Mouse (Mus musculus) spleen, adult 2 months (tissue): ENCODE measurements around the gene Gmfb.

ENCODE experiments used
- CTCF ChIP-seq: fragments of 200-500 bp; IDR thresholded peaks from 2 replicates; pipeline ENCODE4 v1.5.1; 2011; ENCODE audit warnings: mild to moderate bottlenecking, inconsistent platforms; ENCODE audit not compliant: insufficient read depth, insufficient read length, insufficient replicate concordance; ENCODE audit errors: extremely low read depth
- POLR2A ChIP-seq: fragments of 200-500 bp; IDR thresholded peaks from 2 replicates; pipeline ENCODE4 v1.6.1; 2011; ENCODE audit warnings: low read depth, low read length, inconsistent platforms

DNA sequence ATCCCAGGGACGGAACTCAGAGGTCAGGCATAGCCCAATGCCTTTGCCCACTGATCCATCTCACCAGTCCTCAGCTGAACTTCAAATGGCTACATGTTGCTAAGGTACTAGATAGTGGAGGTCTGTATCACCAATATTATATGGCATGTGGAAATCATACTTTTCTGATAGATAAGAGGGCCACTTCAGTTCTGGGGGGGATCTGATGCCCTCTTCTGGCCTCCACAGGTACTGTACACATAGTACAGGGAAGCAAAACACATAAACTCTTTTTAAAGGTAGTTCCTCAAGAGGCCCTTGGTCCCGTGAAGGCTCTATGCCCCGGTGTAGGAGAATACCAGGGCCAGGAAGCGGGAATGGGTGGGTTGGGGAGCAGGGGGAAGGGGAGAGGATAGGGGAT is 31.7 kb downstream of the Gmfb start:
- no peak for TF ChIP-seq CTCF
- no peak for TF ChIP-seq POLR2A
